Mouse (Mus musculus): ENCODE data around the gene Fam83b.

Fam83b gene

DNA sequence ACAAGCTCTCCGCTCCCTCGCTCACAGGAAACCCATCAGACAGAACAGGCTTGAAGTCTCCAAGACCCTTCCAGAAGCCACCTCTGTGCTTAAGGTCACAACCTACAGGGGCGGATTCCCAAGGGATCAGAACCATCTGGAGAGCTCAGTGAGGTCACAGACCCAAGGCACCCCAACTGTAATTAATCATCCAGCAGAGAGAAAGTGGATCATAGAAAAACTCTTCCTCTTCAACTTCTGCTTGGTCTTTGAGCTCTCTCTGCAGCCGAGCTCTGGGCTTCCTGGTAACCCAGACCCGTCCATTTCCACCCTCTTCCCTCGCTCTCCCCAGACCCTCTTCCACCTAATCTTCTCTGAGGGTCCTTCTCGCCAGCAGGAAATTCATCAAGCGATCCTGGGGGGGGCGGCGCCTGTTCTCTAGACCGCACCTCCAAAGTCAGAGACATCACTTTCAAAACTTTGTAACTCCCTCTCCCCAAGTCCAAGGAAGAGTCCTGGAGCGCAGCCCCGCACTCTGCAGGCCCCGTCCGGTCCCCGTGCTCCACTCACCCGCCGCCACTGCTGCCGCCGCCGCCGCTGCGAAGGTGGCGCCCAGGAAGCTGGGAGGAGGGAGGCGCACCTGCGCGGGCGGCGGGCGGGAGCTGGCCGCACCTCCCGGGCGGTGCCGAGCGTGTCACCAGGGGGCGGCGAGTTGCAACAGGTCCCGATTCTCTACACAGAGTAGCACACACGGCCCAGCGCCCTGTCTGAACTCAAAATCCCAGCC lies at the start of gene Fam83b:
Gene Fam83b (minus strand): TSS at position 602 of the 766 bp plus-strand sequence.
- DNase-seq (ENCODE audit: low spot score): peak; percentile 86

GRCm38 (mm10) chr9:76614165-76614564 lies 47.2 kb upstream of the Fam83b start:
- no peak for DNase-seq (ENCODE audit: low spot score)

DNA sequence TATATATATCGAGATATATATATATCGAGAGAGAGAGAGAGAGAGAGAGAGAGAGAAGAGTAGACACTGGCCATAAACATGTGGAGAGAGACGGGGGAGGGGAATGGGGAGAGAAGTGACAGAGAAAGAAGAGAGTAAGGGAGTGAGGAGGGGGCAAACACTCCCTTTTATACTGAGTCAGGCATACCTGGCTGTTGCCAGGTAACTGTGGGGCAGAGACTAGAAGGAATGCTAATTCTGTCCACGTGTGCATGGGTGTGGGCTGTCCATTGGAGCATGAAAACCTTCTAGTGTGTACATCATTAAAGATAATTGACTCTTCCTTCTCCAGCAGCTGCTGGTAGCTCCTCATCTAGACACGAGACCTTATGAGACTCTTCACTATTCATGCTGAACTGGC lies 36.8 kb upstream of the Fam83b start:
- no peak for DNase-seq (ENCODE audit: low spot score)

DNA sequence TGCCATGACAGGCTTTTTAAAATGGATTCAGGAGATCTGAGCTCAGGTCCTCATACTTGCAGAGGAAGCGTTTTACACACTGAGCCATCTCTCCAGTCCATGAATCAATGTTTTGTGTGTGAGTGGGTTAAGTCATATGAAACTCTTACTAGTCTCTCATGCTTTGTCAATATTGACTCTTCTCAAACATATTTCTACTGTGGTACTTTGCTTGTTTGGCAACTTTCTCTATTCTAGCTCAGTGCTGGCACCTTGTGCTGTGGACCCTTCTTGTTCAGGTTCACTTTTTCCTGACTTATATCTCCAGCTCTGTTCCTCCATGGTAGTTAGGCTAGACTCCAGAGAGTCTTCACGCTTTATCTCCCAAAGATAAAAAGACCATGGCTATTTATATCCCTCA lies 36.0 kb upstream of the Fam83b start:
- DNase-seq (ENCODE audit: low spot score): no peak

GRCm38 (mm10) chr9:76597395-76597794 lies 30.5 kb upstream of the Fam83b start:
- no peak for DNase-seq (ENCODE audit: low spot score)

DNA sequence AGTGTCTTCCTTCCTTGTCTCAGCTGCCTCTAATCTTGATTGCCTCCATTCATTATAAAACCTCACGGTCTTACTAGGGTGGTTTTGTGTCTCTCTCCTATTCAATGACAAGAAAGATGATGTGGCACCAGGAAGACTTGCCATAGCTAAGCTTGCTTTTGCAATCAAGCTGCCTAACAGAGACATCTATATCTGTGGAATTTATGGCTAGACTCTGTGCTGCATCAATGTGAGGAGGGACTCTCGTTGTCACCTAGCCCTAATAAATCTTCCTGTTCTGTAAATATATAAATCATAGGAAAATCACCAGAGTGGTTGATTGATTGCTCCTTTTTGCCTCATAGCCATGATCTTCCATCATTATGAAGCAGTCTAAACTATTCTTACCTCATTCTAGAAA lies 26.9 kb upstream of the Fam83b start:
- DNase-seq (ENCODE audit: low spot score): no peak

- no peak for DNase-seq (ENCODE audit: low spot score)
Measured at GRCm38 (mm10) chr9:76583943-76584342, 17.0 kb upstream of the Fam83b start.

GRCm38 (mm10) chr9:76581966-76582365 lies 15.1 kb upstream of the Fam83b start:
- no peak for DNase-seq (ENCODE audit: low spot score)

GRCm38 (mm10) chr9:76567281-76567655 lies 352 bp upstream of the Fam83b start:
- DNase-seq (ENCODE audit: low spot score): no peak

DNA sequence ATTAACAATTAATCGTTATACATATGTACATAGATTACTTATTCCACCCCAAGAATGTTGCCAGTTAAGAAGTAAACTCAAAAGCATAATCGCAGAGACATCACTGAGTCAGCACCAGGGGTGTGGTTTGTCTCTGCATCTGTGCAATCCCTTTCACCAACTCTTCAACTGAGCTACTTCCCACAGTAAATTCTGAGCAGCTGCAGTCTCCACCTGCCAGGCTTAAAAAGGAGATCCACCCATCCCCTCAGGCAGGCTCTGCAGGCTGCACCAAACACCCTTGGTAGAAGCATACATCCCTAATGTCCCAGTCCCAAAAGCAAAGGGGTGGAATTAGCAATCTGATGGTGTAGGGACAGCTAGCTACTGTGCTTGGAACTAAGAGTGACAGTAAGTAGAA lies 1.3 kb downstream of the Fam83b start:
- DNase-seq (ENCODE audit: low spot score): no peak

- no peak for DNase-seq (ENCODE audit: low spot score)
Measured at GRCm38 (mm10) chr9:76564071-76564470, 2.8 kb downstream of the Fam83b start.

DNA sequence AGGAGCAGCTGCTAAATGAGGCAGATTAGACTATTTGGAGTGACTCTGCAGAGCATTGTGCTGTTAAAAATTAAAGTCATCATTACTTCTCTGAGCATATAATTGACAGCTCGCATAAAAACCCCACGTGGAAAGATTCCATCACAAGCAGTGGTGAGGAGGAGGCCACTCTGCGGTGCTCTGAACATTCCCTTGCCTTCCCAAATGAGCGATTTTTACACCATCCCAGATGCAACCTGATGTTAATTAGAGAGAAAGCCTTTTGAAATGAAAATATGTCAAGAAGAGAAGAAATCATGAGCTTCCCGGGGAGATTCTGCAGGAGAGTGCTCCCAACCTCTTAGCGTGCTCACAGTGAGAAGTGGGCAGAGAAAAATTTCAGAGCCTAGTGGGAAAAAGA lies 4.1 kb downstream of the Fam83b start:
- no peak for DNase-seq (ENCODE audit: low spot score)

GRCm38 (mm10) chr9:76559240-76559639 lies 7.7 kb downstream of the Fam83b start:
- no peak for DNase-seq (ENCODE audit: low spot score)

- DNase-seq (ENCODE audit: low spot score): no peak
Measured at GRCm38 (mm10) chr9:76553758-76554157, 13.2 kb downstream of the Fam83b start.

- DNase-seq (ENCODE audit: low spot score): no peak
Measured at GRCm38 (mm10) chr9:76553115-76553514, 13.8 kb downstream of the Fam83b start.

DNA sequence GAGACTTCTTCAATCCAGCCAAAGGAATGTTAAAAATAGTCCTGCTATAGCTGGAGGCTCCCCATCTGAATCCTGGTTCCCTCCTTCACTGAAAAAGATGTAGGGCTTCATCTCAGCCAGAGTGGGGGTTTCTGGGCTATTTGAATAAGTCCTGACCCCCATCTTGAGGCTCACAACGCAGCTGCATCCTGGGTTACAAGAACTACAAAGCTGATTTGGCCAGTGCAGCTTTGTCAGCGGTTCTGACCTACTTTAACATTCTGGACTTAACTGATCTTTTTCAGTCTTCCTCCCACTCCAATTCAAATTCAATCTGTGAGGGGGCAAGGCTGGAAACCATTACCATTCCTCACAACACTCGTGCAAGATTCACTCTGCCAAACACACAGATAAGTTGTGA lies 20.2 kb downstream of the Fam83b start:
- no peak for DNase-seq (ENCODE audit: low spot score)

- DNase-seq (ENCODE audit: low spot score): no peak
Measured at GRCm38 (mm10) chr9:76540684-76541083, 26.2 kb downstream of the Fam83b start.

DNA sequence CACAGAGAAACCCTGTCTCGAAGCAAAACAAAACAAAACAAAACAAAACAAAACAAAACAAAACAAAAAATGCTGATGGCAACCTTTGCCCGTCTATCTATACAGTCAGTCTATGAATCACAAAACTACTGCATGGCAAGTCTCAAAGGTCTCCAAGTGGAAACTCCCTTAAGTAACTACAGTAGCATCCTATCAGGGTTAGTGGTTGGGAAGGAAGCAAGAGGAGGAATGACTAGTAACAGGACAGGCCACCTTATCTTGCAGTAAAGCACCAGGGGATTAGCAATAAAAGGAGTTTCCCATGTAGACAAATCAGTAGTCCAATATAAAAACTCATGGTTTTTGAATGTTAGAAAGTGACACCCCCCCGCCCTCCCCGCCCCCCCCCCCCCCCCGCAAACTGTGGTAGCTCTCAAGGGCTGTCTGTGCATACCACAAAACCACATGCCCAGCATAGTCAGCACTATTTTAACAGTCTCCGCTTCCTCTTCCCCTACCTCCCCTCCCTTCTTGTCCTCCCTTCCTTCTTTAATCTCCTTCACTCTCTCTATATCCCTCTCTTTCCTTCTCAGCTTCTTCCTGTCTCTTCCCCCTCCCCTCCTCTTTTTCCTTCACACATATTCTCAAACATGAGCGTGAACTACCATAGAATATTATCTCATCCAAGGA lies 26.8 kb downstream of the Fam83b start:
- no peak for DNase-seq (ENCODE audit: low spot score)

- DNase-seq (ENCODE audit: low spot score): no peak
Measured at GRCm38 (mm10) chr9:76539271-76539670, 27.6 kb downstream of the Fam83b start.

GRCm38 (mm10) chr9:76536032-76536431 lies 30.9 kb downstream of the Fam83b start:
- no peak for DNase-seq (ENCODE audit: low spot score)

DNA sequence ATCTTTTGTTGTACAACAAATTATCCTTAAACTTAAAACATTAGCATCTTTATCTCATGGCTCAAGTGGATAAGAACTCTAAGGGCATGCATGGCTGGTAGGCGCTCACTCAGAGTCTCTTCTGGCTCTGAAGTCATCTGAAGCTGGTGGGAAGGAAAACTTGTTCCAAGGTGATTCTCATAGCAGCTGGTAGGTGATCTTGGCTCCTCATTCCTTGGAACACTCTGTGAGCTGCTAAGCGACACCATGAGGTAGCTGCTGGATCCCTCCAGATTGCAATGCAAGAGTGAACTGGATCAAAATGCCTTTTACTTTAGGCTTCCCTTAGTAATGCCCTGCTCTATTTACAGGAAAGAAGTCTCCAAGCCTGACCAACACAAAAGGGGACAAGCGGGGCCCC lies 34.5 kb downstream of the Fam83b start:
- no peak for DNase-seq (ENCODE audit: low spot score)

GRCm38 (mm10) chr9:76531368-76531767 lies 35.5 kb downstream of the Fam83b start:
- no peak for DNase-seq (ENCODE audit: low spot score)

- DNase-seq (ENCODE audit: low spot score): no peak
Measured at GRCm38 (mm10) chr9:76525592-76525991, 41.3 kb downstream of the Fam83b start.

GRCm38 (mm10) chr9:76523075-76523474 lies 43.8 kb downstream of the Fam83b start:
- DNase-seq (ENCODE audit: low spot score): peak; percentile 74

Measured in urinary bladder, postnatal 14 days (tissue).